Mouse (Mus musculus) natural killer cell, adult 2 months (primary cell): Measurements from ENCODE around the gene Irs2.
A peak's percentile ranks its signal among the peaks of the same experiment; 100 is the strongest.

Experiments
- DNase-seq, 2 experiments: peaks; one replicate each; pipeline ENCODE4 v3.0.0; 2022; ENCODE audit warnings: low spot score in 2 of 2

The Irs2 gene

DNA sequence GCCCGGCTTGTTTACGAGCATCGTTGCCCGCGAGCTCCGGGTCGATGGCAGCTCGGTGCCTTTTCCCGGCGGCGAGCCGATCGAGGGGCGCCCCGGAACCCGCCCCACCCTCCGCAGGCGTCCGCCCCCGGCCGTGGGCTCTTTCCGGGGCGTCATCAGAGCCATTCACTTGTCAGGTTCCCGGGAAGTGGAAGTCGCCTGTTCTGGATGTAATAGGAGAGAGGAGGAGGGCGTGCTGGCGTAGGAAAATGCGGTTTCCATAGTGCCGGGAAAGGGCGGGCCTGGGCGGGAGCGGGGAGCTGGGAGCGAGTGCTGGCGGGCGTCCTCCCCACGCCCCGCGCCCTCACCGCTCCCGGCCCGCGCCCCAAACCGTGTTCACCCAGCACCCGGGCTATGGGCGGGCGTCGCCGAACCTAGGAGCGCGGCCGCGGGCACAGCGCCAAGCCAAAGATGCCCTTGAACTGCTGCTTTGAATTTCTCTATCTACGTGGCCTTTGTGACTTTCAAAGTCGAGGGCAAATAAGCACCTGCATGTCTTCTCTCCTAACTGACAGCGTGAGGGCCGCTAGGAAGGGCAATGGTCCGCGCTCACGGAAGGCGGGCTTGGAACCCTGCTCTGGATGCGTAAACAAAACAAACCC is 1.3 kb upstream of the Irs2 start:
- DNase-seq: peak; percentile 44 to 66

DNA sequence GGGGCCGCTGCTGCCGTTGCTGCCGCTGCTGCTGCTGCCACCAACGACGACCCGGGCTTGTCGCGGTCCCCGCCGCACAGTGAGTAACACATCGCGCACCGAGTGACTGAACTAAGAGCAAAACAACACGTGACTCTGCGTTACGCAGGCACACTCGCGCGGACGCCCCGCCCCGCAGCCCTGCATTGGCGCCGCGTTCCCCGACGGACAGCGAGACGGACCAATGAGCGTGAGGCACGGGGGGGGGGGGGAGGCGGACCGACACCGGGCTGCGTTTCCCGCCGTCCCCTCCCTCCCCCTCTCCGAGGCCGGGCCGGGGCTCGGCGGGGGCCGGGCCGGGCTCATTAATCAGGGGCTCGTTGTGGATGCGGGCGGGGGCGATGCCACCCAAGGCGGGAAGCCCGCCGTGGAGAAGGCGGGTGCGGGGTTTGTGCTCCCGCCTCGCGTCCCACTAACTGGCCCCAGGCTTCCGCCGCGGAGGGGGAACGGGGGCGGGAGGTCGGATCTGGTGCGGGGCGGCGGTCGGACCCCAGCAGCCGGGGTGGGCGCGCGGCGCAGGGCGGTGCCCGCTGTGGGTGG is 673 bp upstream of the Irs2 start:
- DNase-seq: peak; percentile 95 to 97

DNA sequence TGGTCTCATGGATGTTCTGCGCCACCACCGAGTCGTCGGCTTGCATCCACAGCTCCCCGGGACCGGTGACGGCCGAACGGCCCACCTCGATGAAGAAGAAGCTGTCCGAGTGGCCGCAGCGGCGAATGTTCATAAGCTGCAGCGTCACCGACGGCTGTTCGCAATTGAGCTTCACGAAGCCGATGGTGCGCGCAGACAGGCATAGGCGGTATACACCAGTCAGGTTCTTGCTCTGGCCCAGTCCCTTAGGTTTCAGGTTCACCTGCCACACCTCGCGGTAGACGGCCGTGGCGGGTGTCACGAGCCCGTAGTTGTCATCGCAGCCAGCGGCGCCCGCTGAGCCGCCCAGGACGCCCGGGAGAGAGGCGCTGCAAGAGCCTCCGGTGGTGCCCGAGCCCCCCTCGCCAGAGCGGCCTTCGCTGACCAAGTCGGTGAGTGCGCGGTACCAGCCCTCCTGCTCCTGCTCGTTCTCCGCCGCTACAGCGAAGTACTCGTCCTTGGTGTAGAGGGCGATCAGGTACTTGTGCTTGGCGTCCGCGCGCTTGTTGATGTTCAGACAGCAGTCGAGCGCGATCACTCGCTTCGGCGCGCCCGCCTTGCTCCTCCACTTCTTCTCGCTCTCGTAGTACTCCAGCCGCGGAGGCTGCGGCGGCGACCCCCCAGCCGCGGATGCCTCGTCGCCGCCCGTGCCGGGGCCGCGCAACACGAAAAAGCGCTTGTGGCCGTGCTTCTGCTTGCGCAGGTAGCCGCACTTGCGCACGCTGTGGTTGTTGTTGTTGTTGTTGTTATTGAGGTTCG is 478 bp downstream of the Irs2 start:
- DNase-seq: peak; percentile 50 to 56

DNA sequence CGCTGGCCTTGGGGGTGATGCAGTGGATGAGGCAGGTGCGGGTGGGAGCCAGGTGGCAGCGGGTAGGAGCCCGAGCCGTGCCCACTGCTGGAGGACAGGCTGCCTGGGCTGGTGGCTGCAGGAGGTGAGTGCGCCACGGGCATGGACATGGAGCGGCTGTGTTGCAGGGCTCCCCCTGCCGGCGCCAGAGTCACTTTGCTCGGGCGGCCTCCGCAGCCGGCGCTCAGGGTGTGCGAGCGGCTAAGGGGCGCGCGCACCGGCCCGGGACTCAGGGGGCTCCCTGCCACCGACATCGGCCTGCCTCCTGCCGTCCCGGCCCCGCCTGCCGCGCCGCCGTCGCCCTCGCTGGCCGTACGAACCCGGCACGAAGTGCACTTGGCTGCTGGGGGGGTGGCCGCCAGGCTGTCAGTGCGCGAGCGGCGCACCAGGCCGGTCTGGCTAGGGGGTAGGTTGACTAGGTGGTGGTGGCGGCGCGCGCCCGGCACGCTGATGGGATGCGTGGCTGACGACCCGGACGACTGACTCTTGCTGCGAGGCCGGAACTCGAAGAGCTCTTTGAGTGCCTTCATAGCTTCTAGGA is 1.2 kb downstream of the Irs2 start:
- peak; percentile 69 to 83 for DNase-seq

DNA sequence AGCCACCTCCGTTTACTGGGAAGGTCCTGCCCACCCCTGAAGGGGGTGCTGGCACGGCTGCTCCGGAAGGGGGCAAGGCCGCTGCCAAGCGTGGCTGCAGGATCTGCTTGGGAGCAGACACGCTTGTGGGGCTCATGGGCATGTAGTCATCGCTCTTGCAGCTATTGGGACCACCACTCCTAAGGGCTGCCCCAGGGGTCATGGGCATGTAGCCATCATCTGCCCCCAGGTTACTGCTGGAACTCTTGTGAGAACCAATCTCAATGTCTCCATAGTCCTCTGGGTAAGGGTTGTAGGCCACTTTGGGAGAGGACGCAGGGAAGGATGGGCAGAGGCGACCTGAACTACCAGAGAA is 2.0 kb downstream of the Irs2 start:
- no peak for DNase-seq

DNA sequence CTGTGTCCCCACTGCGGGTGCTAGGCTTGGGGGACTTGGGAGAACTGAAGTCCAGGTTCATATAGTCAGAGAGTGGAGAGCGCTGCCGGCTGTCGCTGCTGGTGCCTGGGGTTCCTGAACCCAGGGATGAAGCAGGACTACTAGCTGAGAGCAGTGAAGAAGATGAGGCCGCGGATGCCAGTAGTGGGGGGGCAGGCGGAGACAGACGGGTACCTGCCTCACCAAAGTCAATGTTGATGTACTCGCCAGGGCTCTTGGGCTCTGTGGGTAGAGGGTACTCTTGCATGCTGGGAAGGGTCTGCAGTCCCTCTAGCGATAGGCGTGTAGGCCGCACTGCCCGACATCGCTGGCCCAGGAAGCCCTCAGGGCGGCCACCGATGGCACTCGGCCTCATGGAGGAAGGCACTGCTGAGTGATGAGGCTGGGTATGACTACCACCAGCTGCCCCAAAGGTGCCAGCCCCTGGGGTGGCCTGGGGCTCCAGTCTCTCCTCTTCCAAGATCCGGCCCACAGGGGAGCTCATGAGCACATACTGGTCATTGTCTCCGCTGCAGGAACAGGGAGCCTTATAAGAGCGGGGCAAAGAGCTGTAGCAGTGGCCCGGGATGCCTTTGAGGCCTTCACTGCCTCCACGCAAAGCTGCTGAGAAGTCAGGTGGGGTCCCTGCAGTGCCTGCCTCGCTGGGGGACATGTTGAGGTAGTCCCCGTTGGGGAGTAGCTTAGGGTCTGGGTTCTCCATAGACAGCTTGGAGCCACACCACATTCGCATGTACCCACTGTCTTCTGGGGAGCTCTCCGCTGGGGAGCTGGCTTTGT is 2.6 kb downstream of the Irs2 start:
- DNase-seq: no peak

DNA sequence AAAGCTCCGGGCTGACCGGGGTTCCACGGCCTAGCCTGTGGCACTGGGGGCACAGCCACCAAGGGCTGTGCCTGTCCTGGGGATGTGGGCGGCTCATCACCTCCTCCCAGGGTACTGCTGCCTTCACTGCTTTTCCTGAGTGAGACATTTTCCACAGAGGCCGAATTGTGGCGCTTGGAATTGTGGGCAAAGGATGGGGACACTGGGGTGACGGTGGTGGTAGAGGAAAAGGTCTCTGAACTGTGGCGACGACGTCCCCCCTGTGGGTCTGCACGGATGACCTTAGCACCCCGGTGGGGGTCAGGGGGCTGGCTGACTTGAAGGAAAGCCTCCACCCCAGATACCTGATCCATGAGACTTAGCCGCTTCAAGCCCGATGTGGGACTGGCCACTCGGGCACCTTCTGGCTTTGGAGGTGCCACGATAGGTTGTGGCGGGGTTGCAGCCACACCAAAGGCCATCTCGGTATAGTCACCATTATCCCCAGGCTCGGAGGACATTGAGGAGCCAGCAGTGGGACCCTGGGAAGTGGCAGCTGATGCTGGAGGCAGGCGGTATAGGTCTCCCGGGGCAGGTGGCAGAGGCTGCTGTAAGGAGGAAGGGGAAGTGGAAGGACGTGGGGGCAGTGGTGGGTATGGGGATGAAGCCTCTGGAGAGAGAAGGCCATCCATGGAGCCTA is 3.3 kb downstream of the Irs2 start:
- no peak for DNase-seq

DNA sequence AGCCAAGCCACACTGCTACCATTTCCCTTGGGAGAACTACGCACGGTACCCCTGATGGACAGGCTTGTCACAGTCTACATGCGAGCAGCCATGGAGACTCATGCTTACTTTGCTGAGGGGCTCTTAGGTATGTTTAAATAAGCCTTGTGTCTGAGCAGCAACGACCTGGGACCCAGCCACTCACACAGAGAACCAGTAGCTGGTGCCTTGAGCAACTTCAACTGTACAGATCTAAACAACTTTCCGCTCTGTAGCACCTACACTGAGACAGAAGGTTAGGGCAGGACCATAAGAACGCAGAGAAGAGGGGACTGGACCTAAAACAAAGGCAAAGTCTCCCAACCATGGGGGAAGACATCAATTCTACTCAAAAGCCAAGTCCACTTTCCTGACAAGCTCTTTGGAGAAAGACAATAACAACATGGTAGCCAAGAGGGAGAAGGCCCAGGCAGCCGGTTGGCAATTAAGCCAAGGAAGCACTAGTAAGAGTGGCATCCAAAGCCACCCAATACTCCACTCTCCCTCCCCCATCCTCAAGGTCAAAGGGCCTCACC is 4.3 kb downstream of the Irs2 start:
- DNase-seq: no peak

DNA sequence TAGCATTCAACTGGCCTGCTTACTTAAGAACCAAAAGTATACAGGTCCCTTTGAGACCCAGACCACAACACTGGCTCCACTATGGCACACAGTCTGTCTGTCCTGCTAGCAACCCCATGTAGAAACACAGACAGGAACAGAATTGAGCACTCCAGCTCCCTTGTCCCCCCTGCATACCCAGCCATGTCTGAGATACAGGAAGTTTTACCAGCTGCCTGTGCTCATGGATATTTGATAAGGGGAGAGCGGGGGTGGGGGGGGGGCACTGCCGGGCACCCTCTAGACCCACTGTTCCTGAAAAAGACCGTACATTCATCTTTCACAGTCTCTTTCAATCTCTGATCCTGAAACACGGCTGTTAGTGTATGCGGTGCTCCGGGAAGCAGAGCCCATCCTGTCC is 5.0 kb downstream of the Irs2 start:
- DNase-seq: no peak

DNA sequence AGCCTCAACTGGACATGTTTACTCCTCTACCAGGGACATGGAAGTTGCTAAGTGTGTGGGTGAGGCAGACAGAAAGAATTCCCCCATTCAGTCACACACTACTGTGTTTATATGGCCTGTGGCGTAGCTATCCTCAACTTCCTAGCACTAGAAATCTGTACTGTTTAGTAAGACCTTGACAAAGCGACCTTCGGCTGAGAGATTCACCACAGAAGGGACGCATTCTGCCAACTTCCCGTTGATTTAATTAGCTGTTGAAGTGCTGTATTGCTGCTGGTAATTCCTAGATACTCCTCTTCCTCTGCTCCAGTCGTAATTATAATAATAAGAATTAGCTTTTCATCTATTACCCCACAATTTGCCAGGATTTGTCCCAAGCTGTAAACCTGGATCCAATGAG is 5.4 kb downstream of the Irs2 start:
- DNase-seq: no peak

DNA sequence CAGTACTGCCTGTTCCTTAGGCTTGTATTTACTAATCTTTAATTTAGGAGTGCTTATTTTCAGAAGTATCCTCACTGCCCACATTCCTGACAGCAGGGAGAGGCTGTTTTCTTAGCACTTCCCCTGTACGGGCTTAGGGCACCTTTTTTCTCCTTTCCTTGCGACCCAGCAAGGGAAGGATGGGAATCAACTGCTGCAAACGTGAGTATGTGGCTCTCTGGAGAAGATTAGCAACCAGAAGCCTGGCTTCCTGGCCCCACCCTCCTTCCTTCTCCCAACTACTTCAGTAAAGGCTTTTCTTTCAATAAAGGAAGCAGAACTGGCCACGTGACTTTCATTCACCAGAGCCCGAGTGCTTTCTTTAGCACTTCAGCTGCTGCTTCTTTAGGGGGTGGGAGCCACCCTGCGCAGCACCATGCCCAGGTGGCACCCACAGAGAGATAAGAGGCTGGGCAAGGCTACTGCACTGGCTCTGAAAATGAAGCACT is 7.2 kb downstream of the Irs2 start:
- no peak for DNase-seq

DNA sequence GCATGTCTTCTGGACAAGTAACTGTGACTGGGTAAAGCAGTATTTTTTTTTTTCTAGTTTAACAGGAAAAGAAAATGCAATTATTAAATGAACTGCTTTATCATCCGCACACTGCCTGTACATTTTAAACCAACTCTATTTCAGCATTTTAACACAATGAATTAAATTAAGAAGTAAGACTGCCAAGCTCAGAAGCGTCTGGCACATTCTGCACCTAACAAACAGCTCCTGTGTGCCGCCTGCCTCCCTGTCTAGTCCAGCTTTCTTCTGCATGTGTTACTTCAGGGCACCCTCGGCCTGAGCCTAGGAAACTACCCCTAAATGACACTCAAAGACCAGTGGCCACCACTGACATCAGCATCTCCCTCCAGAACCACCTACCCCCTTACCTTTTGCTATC is 8.7 kb downstream of the Irs2 start:
- DNase-seq: no peak

DNA sequence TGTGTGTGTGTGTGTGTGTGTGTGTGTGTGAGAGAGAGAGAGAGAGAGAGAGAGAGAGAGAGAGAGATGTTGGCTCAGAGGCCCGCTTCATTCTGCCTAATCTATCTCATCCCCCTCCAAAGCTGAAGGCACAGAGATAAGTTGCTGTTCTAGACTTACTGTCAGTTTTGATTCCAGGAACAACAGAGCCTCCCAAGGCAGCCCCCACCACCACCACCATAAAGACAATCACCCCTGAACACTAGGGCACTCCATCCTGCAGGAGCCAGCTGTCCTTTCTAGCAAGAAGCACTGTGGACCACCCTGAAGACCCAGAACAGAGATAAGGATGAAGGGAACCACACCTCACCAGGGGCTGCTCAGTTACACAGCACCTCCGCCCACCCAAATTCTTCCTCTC is 12.0 kb downstream of the Irs2 start:
- DNase-seq: no peak

DNA sequence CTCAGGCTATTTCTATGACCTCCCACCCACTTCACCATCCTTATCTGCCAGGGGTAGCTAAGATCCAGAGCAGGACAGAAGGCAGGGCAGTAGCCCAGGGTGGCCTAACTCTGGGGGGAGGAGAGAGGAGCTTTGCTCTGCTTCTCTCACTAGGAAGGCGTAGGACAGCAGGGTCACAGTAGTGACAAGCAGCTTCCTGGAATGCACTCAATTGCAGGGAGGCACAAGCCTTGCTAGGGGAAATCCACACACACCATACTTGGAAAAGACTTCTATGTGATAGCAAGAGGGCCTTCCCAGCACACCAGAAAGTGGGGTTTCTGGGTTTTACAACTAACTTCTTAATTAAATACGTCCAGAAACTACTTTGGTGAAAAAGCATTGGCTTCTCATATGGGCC is 12.5 kb downstream of the Irs2 start:
- DNase-seq: no peak

DNA sequence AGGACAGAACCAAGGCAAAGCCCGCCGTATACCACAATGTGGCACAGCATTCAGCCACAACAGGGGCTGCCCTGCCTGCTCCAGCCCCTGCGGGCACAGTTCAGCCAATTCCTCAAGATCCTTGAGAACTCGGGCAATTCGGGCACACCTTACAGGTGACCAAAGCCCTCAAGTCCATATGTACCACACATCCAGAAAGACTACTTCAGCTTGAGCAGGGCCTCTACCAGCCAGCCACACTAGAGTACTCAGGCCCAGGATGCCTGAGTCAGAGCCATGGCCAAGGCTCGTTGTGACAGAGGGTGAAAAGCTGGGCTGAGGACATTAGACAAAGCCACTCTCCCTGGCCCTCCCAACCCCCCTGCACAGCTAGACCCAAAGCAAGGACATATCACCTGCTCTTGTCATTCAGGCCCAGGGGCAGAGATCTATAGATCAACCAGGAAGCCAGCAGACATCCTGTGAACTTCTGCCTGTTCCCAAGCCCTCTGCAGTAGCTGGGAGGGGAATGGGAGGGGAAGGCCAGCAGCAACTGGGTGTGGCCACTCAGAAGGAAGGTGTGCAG is 13.8 kb downstream of the Irs2 start:
- no peak for DNase-seq

DNA sequence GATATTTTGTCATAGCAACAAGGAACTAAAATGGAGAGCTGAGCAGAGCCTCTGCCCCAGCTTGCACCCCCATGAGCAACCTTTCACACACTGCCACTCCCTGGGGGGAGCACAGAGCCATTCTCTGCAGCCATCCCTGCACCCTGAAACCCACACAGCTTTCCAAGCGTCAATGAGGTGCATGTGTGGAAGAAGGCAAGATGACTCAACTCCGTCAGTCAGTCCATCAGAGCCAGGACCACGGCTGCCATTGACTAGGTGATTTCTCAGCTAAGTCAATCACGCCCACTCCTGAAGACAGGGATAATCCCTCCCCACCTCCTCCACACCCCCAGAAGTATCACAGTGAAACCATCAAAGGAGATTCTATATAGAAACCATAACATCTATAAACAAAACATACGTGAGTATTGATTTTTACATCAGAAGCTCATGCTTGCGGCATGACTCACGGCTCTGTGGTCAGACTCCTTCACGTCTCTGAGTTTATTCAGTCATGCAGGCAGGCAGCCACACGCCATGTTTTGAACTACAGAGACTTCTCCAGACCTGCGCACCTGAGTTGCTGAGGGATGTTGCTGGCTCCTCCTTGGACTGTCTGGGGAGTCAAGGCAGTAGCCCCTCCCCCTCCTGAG is 14.6 kb downstream of the Irs2 start:
- no peak for DNase-seq

DNA sequence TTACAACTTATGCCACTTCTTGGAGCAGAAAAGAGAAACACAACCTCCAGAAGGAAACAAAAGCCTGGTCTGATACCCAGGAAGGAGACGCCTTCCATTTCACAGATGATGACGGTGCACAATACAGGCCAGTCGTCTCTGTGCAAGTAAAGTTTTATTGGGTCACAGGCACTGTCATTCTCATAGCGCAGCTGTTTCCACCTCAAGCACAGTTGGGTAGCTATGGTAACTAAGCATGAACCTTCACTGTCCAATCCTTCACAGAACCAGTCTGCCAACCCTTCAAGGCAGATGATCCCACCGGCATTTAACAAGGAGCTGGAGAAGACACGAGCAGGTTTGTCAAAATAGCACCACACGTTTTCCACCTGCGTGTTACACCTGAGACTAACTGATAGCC is 16.2 kb downstream of the Irs2 start:
- DNase-seq: no peak

DNA sequence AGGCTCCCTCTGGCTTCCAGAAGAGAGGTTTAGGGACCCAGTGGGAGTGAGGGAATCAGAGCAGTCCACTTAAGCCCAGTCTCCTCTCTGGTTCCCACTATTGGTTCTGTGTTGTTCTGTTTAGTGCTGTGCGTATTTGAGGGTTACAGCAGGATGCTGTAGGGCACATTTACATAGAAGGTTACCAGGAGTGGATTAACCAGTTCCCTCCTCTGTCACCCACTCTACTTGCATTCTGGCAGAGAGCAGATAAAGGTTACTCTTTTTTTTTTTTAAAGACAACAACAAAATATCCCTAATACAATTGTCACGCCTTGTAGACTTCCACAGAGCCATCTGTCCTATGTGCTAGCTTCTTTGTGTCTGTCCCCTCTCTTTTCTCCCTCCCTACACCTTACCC is 16.9 kb downstream of the Irs2 start:
- no peak for DNase-seq

DNA sequence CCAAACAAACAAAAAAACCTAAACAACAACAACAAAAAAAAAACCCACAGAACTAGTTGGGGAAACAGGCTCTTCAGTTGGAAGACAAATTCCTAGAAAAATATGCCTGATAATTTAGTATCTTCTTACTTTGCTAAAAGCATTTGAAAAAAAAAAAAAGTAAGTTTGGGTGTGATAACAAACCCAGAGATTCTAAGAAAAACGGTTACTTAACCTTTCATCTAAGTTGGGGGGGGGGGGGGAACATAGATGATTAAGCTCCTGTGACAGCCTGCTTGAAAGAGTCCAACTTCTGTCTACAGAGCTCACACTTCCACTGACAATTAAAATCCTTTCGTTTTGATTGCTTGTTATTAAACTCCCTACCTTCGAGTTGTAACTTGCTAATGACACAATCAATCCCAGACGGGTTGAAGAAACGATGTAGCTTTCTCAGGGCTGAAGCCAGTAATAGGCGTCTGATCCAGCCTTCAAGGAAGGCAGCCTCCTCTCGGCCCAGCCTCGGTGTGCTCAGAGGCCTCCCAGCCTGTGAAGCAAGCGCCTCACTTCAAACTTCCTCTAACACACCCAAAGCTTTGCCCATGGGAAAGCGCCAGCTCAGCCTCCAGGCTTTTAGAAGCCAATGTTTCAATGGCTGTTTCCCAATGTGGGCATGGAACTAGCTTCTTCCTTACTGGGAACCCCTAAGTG is 17.7 kb downstream of the Irs2 start:
- DNase-seq: no peak

DNA sequence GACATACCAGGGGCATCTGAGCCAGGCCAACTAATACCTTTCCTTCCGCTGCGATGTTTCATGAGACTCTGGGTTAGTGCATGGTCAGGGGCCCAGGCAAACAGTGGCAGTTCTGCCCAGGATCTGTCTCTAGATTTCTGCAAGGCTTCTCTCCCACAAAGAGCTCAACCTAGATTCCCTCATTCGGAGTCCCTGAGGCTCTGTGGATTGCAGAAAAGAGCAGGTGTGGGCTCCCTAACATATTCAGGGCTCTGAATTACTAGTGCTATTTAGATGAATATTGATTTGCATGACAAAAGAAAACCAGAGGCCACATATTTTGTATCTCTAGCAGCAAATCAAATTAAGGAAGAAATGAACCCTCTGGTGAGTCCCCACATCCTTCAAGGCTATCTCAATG is 18.3 kb downstream of the Irs2 start:
- DNase-seq: no peak
